Mouse (Mus musculus): ENCODE measurements at regions not wholly inside any gene's neighbourhood (a gene's known extent, or its start where the extent isn't known, plus 50 kb on each side); places are given as distances from the start of the nearest gene placed in this dataset.

- no peak for TF ChIP-seq CTCF (IDR thresholded peaks at IDR 0.05)
- no peak for TF ChIP-seq EP300 (IDR thresholded peaks at IDR 0.05)
These were observed 217.5 kb upstream of the Tmeff2 start for GRCm38 (mm10) chr1:50682971-50683370.
